Mouse (Mus musculus) hematopoietic stem cell, adult 5-6 weeks (primary cell): ENCODE data around the gene Prcc. TPM values are rescaled to one million over a fixed set of nuclear protein-coding genes. Genes with fewer than 3 reads are reported as not detected.

ENCODE experiments used
- ATAC-seq, 2 experiments: fragments of 125-278 bp in 1 of 2; replicated peaks in 1 of 2; 2 replicates each; pipeline ENCODE4 v1.8.0; 2016 to 2017; ENCODE audit warnings: inconsistent platforms in 2 of 2, mild to moderate bottlenecking in 2 of 2, moderate number of reproducible peaks in 2 of 2, low read depth in 1 of 2, moderate TSS enrichment in 1 of 2; ENCODE audit not compliant: low FRiP score in 2 of 2, poor library complexity in 2 of 2, severe bottlenecking in 2 of 2, insufficient read depth in 1 of 2, low TSS enrichment in 1 of 2
- total RNA-seq: library from RNA; stranded (forward); fragments of 172-1452, 232-1000 nt; gene quantifications from 2 replicates; pipeline ENCODE4 v1.2.3, GENCODE M21; 2017

Gene Prcc
- total RNA-seq, 1 experiment from 2014 or later, result 35.7 TPM

GRCm38 (mm10) chr3:87816166-87816565 is 69.2 kb downstream of the Prcc start:
- no peak for ATAC-seq

GRCm38 (mm10) chr3:87812873-87813272 is 72.5 kb downstream of the Prcc start:
- no peak for ATAC-seq

GRCm38 (mm10) chr3:87812413-87812812 is 73.0 kb downstream of the Prcc start:
- ATAC-seq, result no peak

- ATAC-seq, result no peak
Observed at GRCm38 (mm10) chr3:87811297-87811696, 74.1 kb downstream of the Prcc start.

GRCm38 (mm10) chr3:87809322-87809962 is 76.0 kb downstream of the Prcc start:
- 0 out of 4 replicates have a peak, but pooled peaks of 1 of the 2 experiments have one; percentile 8 for ATAC-seq

Other genes starting within 250 kb of the Prcc start
- 0.06 and 0.40 TPM in 2 replicates for gene Lrrc71, start 137.0 kb downstream of the Prcc start, total RNA-seq
- not detected in 2 replicates for gene Ntrk1, start 90.4 kb downstream of the Prcc start, total RNA-seq
- 0.50 and 0.79 TPM in 2 replicates for gene Insrr, start 88.7 kb downstream of the Prcc start, total RNA-seq
- gene Pear1, start 61.3 kb downstream of the Prcc start, total RNA-seq, result 17.9 and 24.6 TPM in 2 replicates
- 0.44 and 0.74 TPM in 2 replicates for gene Sh2d2a, start 38.9 kb downstream of the Prcc start, total RNA-seq
- 274 and 430 TPM in 2 replicates for gene Hdgf, start 20.7 kb upstream of the Prcc start, total RNA-seq
- 85.4 and 172 TPM in 2 replicates for gene Mrpl24, start 33.9 kb upstream of the Prcc start, total RNA-seq
- 52.1 and 61.4 TPM in 2 replicates for gene Isg20l2, start 44.7 kb upstream of the Prcc start, total RNA-seq
- gene Rrnad1, start 45.1 kb upstream of the Prcc start, total RNA-seq, result 15.7 and 15.9 TPM in 2 replicates
- gene Crabp2, start 63.1 kb upstream of the Prcc start, total RNA-seq, result not detected in 2 replicates
- gene Nes, start 85.5 kb upstream of the Prcc start, total RNA-seq, result 0.35 and 0.88 TPM in 2 replicates
- not detected in 2 replicates for gene Bcan, start 114.6 kb upstream of the Prcc start, total RNA-seq
- not detected in 2 replicates for gene Hapln2, start 142.0 kb upstream of the Prcc start, total RNA-seq
- 32.5 and 45.3 TPM in 2 replicates for gene Gpatch4, start 157.5 kb upstream of the Prcc start, total RNA-seq
- 37.1 and 45.2 TPM in 2 replicates for gene Naxe, start 172.9 kb upstream of the Prcc start, total RNA-seq
- not detected in 2 replicates for gene Ttc24, start 192.7 kb upstream of the Prcc start, total RNA-seq
- 12.1 and 15.8 TPM in 2 replicates for gene Iqgap3, start 196.4 kb upstream of the Prcc start, total RNA-seq